Mouse (Mus musculus) thymus, adult 2 months (tissue): ENCODE measurements around the gene Spib.

Experiments
- CTCF ChIP-seq: fragments of 200-500 bp; IDR thresholded peaks from 2 replicates; pipeline ENCODE4 v1.5.1; 2012; ENCODE audit warnings: mild to moderate bottlenecking, control low read depth, low read length, moderate library complexity, borderline replicate concordance; ENCODE audit not compliant: control insufficient read depth, poor library complexity, insufficient read depth; ENCODE audit errors: extremely low read depth
- POLR2A ChIP-seq: fragments of 200-500 bp; IDR thresholded peaks from 2 replicates; pipeline ENCODE4 v1.6.1; 2012; ENCODE audit warnings: mild to moderate bottlenecking, low read length, control low read depth, moderate library complexity; ENCODE audit not compliant: control insufficient read depth, poor library complexity, insufficient read depth; ENCODE audit errors: extremely low read depth

DNA sequence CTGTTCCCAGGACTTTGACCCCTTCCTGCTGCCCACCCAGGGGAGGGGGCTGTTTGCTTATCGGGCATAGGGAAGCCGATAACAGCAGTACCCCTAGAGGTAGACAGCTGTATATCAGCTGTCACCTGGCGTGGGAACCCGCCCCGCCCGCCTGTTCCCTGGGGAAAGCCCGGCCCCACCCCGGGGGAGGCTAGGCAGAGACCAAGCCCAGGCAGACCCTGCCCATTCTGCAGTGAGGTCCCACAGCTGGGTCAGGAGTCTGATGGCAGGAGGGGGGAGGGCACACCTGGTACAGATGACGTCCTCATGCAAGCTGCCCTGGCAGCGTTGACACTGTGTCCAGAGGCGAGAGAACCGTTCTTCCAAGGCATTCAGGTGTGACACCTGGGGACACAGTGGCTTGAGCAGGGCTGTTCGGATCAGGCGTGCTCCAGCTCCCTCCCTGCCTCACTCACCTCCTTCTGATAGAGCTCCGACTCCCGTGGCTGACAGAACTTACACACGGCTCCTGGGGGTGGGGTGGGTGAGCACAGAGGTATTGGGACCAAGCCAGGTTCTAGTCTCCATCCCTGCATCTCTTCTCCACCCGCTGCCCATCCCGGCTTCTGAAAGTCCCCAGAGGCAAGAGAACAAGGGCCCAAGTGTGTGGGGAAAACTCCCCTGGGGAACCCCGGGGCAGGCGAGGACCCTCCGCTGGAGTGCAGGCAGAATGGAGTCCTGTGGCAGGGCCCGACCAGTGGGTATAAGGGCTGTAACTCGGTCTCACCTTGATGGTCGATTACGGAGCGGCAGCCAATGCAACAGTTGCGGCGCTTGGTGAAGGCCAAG, 1.3 kb upstream of the Spib start:
- TF ChIP-seq CTCF (no peak), POLR2A (no peak)
